Mouse (Mus musculus) intestine, embryonic 16.5 days (tissue): ENCODE data around the gene Atp8b5. TPM values are rescaled to one million over a fixed set of nuclear protein-coding genes. Genes with fewer than 3 reads are reported as not detected.

ENCODE experiments used
- ATAC-seq: fragments of 200-750 bp; cut with Nextera tagmentation; 2 replicates; pipeline ENCODE4 v1.8.0; 2017; ENCODE audit warnings: moderate TSS enrichment, moderate library complexity
- H3K27ac ChIP-seq: fragments of 300-500 bp; sonication (generic); 2 replicates; pipeline ENCODE4 v1.5.1; 2014; ENCODE audit warnings: mild to moderate bottlenecking, low read length
- H3K27me3 ChIP-seq: fragments of 300-500 bp; sonication (generic); replicated peaks from 2 replicates; pipeline ENCODE4 v1.6.1; 2014; ENCODE audit warnings: low read length, control low read depth, mixed read lengths; ENCODE audit not compliant: control insufficient read depth, insufficient read depth
- H3K36me3 ChIP-seq: fragments of 300-500 bp; sonication (generic); 2 replicates; pipeline ENCODE4 v1.6.1; 2014; ENCODE audit warnings: low read length, control low read depth; ENCODE audit not compliant: control insufficient read depth, insufficient read depth
- H3K4me1 ChIP-seq: fragments of 300-500 bp; sonication (generic); 2 replicates; pipeline ENCODE4 v1.6.1; 2014; ENCODE audit warnings: low read length, control low read depth, mixed read lengths; ENCODE audit not compliant: control insufficient read depth, insufficient read depth
- H3K4me2 ChIP-seq: fragments of 300-500 bp; sonication (generic); 2 replicates; pipeline ENCODE4 v1.6.1; 2014; ENCODE audit warnings: low read depth, low read length, control low read depth
- H3K4me3 ChIP-seq: fragments of 300-500 bp; sonication (generic); 2 replicates; pipeline ENCODE4 v1.5.1; 2014; ENCODE audit warnings: mild to moderate bottlenecking, low read length
- H3K9ac ChIP-seq: fragments of 300-500 bp; sonication (generic); 2 replicates; pipeline ENCODE4 v1.6.1; 2014; ENCODE audit warnings: low read depth, low read length
- H3K9me3 ChIP-seq: fragments of 300-500 bp; sonication (generic); 2 replicates; pipeline ENCODE4 v1.6.1; 2016; ENCODE audit warnings: low read length, control low read depth; ENCODE audit not compliant: control insufficient read depth
- WGBS: fragments of 180-500 bp; shearing (Covaris S2); extraction: QIAGEN DNeasy Blood & Tissue Kit; methylation state at CpG from one replicate; pipeline ENCODE4 v1.1.7; 2014; 5-methylcytosine and 5-hydroxymethylcytosine counted together
- polyA plus RNA-seq: library from polyadenylated mRNA; unstranded; fragments of >200 nt; fragmentation: Nextera tagmentation; extraction: Ambion mirVana; gene quantifications from 2 replicates; pipeline ENCODE4 v1.2.1, GENCODE M21; 2015

The Atp8b5 gene
- polyA plus RNA-seq, 1 experiment from 2014 or later = 1.2 TPM

- H3K27me3 ChIP-seq = no peaks in the 10 kb centered on the region
- no peaks in the 10 kb centered on the region for H3K9me3 ChIP-seq
- peak overlapping the region; percentile 84 for H3K27ac ChIP-seq
- peak overlapping the region; percentile 71; the same call in 1 of the 2 replicates for H3K9ac ChIP-seq
- peak overlapping the region; percentile 52 for H3K4me3 ChIP-seq
- no peaks in the 10 kb centered on the region for H3K36me3 ChIP-seq
- peak overlapping the region; percentile 56 for H3K4me2 ChIP-seq
- ATAC-seq = no peak
- peaks cover 25% of the 10 kb centered on the region for H3K4me1 ChIP-seq
- WGBS = 64% methylated on average over 12 of the region's 12 CpGs
Observed at GRCm38 (mm10) chr4:43407071-43407920, 140.3 kb downstream of the Atp8b5 start.

- no peak overlapping the region for H3K27ac ChIP-seq
- no peak overlapping the region for H3K4me3 ChIP-seq
- 88% methylated on average over 14 of the region's 14 CpGs for WGBS
- H3K9ac ChIP-seq = no peak overlapping the region
- H3K36me3 ChIP-seq = peaks cover 20% of the 10 kb centered on the region
- H3K27me3 ChIP-seq = no peaks in the 10 kb centered on the region
- H3K9me3 ChIP-seq = no peaks in the 10 kb centered on the region
- no peak overlapping the region for H3K4me2 ChIP-seq
- no peak for ATAC-seq
- H3K4me1 ChIP-seq = 0 out of 2 replicates have a peak, but pooled peaks cover 11% of the 10 kb centered on the region
Observed at GRCm38 (mm10) chr4:43414761-43415160, 147.8 kb downstream of the Atp8b5 start.

DNA sequence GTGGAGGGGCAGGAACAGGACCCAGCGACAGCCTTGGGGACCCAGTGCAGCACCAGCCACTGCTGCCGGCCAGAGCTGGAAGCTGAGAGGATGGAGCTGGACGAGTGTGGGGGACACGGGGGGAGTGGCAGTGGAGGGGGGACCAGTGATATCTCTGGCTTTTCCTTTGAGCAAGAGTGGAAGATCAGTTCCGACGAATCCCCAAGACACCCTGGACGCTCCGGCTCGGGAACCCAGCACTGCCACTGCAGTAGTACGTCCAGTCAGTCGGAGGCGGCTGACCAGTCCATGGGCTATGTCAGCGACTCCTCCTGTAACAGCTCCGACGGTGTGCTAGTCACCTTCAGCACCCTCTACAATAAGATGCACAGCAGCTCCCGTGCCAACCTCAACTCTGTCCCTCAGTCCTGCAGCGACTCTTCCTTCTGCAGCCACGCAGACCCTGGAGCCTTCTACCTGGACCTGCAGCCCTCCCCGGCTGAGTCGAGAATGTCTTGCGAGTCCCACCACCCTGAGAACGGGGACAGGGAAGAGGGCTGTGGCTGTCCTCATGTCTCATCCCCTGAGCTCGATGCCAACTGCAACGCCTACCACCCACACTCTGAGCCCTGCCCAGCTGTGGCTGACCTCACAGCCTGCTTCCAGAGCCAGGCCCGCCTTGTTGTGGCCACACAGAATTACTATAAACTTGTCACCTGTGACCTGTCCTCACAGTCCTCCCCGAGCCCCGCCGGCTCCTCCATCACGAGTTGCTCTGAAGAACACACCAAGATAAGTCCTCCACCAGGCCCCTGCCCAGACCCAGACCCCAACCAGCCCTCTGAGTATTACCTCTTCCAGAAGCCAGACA lies 148.5 kb downstream of the Atp8b5 start:
- Histone ChIP-seq H3K4me1 (0 out of 2 replicates have a peak, but pooled peaks cover 11% of the 10 kb centered on the region), H3K27me3 (no peaks in the 10 kb centered on the region), H3K27ac (no peak overlapping the region), H3K4me3 (no peak overlapping the region), H3K4me2 (no peak overlapping the region), H3K9ac (no peak overlapping the region), H3K36me3 (peaks cover 20% of the 10 kb centered on the region), H3K9me3 (no peaks in the 10 kb centered on the region)
- WGBS = 90% methylated on average over 29 of the region's 29 CpGs
- ATAC-seq = no peak

DNA sequence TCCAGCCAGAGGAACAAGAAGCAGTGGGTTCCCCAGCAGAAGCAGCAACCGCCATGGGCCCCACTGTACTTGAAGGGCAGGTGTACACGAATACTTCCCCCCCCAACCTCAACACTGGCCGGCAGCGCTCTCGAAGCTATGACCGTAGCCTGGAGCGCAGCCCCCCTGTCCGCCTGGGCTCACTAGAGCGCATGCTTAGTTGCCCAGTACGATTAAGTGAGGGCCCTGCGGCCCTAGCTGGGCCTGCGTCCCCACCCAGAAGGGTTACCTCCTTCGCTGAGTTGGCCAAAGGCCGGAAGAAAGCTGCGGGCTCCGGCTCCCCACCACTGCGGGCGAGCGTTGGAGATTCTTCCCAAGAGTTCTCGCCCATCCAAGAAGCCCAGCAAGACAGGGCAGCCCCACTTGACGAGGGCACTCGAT lies 149.1 kb downstream of the Atp8b5 start:
- peaks cover 20% of the 10 kb centered on the region for H3K36me3 ChIP-seq
- H3K27me3 ChIP-seq = no peaks in the 10 kb centered on the region
- H3K4me2 ChIP-seq = no peak overlapping the region
- no peak overlapping the region for H3K4me3 ChIP-seq
- H3K9ac ChIP-seq = no peak overlapping the region
- 0 out of 2 replicates have a peak, but pooled peaks cover 11% of the 10 kb centered on the region for H3K4me1 ChIP-seq
- H3K27ac ChIP-seq = no peak overlapping the region
- ATAC-seq = no peak
- H3K9me3 ChIP-seq = no peaks in the 10 kb centered on the region
- 95% methylated on average over 22 of the region's 22 CpGs for whole genome bisulfite sequencing

DNA sequence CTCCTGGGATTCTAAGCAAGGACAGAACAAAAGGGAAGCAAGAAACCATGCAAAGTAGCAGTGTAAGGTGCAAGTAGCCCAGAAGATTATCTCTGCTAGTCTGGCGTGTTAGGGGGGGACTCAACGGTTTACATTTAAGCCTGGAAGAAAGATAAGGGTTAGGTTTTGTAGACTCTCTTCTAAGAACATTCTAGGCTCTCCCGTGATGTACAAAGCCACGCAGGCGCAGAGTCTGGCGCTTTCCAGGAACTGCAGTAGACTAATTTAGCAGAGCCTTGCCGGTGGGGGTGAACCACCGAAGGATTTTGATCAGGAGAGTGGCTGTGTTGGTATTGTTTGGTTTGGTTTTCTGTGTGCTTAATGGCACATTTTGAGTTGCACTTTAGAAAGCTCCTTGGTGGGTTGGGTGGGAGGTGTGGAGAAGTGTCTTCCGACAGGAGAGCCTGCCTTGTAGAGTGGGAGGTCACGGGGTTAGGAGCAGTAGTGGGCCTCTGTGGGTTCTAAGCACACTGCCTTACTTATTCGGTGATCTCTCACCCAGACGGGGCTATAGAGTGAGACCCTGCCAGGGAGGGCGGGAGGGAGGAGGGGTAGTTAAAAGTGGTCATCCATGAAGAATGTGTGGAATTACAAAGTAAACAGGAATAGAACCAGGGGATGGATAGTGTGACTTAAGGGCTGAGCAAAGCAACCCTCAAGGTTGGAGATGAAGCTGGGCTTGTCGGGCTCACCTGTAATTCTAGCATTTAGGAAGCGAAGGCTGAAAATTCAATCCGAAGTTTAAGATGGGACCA lies 150.5 kb downstream of the Atp8b5 start:
- H3K9me3 ChIP-seq = no peaks in the 10 kb centered on the region
- no peak overlapping the region for H3K4me3 ChIP-seq
- WGBS = 73% methylated on average over 16 of the region's 16 CpGs
- H3K4me2 ChIP-seq = no peak overlapping the region
- H3K9ac ChIP-seq = no peak overlapping the region
- H3K27ac ChIP-seq = no peak overlapping the region
- H3K27me3 ChIP-seq = no peaks in the 10 kb centered on the region
- H3K36me3 ChIP-seq = peaks cover 28% of the 10 kb centered on the region
- no peak for ATAC-seq
- H3K4me1 ChIP-seq = 0 out of 2 replicates have a peak, but pooled peaks cover 7% of the 10 kb centered on the region

- Histone ChIP-seq H3K36me3 (peaks cover 35% of the 10 kb centered on the region), H3K4me2 (no peak overlapping the region), H3K4me1 (0 out of 2 replicates have a peak, but pooled peaks cover 7% of the 10 kb centered on the region), H3K4me3 (no peak overlapping the region), H3K9ac (no peak overlapping the region), H3K27ac (no peak overlapping the region), H3K27me3 (no peaks in the 10 kb centered on the region), H3K9me3 (no peaks in the 10 kb centered on the region)
- no peak for ATAC-seq
- 73% methylated on average over 4 of the region's 4 CpGs for WGBS
Observed at GRCm38 (mm10) chr4:43418450-43418849, 151.5 kb downstream of the Atp8b5 start.

- Histone ChIP-seq H3K4me3 (no peak overlapping the region), H3K27me3 (no peaks in the 10 kb centered on the region), H3K36me3 (peaks cover 41% of the 10 kb centered on the region), H3K4me1 (0 out of 2 replicates have a peak, but pooled peaks cover 7% of the 10 kb centered on the region), H3K9me3 (no peaks in the 10 kb centered on the region), H3K4me2 (no peak overlapping the region), H3K9ac (peak overlapping the region; percentile 39; the same call in 1 of the 2 replicates), H3K27ac (peak overlapping the region; percentile 25; the same call in 1 of the 2 replicates)
- ATAC-seq = no peak
- 68% methylated on average over 15 of the region's 15 CpGs for WGBS
Observed at GRCm38 (mm10) chr4:43418973-43419656, 152.2 kb downstream of the Atp8b5 start.

DNA sequence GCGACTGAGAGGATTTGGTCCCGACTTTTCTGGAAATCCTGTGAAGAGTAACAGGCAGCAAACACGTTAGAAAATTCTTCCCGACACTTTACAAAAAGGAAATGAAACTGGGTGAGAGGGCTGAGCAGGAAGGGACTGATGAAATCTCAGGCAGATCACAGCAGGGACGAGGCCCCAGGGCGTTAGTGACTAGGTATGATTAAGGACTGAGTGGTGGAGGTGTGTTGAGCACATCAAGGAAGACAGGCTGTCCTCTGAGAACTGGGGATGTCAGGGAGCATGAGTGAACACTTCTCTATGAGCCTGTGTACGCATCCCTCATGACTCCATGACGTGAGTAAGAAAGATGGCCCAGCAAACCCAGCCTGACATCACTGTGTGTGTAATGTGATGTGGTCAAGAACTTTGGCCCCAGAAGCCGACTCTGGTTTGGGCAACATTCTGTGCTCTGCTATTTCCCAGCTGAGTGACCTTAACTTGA lies 152.9 kb downstream of the Atp8b5 start:
- H3K4me1 ChIP-seq = 0 out of 2 replicates have a peak, but pooled peaks cover 7% of the 10 kb centered on the region
- H3K9me3 ChIP-seq = no peaks in the 10 kb centered on the region
- no peak overlapping the region for H3K4me2 ChIP-seq
- H3K27me3 ChIP-seq = no peaks in the 10 kb centered on the region
- peak; percentile 27; the same call in 1 of the 2 replicates for ATAC-seq
- peaks cover 46% of the 10 kb centered on the region for H3K36me3 ChIP-seq
- H3K4me3 ChIP-seq = no peak overlapping the region
- 65% methylated on average over 9 of the region's 9 CpGs for WGBS
- H3K27ac ChIP-seq = no peak overlapping the region
- no peak overlapping the region for H3K9ac ChIP-seq
